Mouse (Mus musculus): ENCODE data around the gene Hspbp1. TPM values are rescaled to one million over a fixed set of nuclear protein-coding genes. Genes with fewer than 3 reads are reported as not detected.

Gene Hspbp1
- total and polyA plus RNA-seq, 3 experiments, result 29.7 to 35.0 (median 31.9) TPM

DNA sequence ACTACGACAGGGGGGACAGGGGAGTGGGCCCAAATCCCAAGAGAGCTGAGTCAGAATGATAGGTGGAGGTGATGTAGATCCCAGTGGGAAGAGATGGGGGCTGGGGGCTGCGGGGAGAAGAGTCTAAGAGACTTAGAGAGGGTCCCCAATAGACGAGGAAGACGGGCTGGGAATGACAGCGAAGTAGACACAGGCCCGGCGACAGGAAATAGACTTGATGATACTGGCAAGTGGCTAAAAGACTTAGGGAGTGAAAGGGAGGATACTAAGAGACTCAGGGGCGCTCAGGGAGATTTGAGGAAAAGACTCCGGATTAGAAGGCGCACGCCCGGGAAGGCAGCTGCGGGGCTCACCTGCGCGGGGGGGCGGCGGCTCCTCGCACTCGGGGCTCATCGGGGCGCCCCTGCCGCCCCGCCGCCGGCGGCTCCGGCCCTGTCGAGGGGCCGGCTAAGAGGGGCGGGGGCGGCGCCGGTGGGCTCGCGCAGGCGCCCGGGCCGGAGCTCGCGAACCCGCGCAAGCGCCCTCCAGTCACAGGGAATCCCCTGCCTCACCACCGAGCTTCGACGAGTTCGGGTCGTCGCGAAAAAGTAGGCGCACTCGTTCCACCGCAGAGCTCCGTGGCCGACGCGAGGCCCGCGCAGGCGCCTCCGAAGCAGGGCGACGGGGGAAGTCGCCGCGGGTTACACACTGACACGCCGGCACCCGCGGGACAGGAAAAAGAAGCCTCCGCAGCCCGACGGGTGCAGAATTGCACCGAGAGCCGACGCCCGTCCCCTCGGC lies 26.6 kb downstream of the Hspbp1 start:
- Histone ChIP-seq H3K9ac (ENCODE audit: low read depth, low read length) (peak overlapping the region; percentile 82), H3K27ac (peak overlapping the region; percentile 98), H3K4me3 (peak overlapping the region; percentile 91), H3K27me3 (ENCODE audit: control insufficient read depth, insufficient read depth, low read length) (no peaks in the 10 kb centered on the region), H3K79me2 (replicated peaks; ENCODE audit: control insufficient read depth, insufficient read depth, low read length) (peaks cover 7% of the 10 kb centered on the region), H3K4me1 (ENCODE audit: control insufficient read depth, insufficient read depth, low read length) (peaks cover 20% of the 10 kb centered on the region), H3K36me3 (ENCODE audit: control insufficient read depth, insufficient read depth, low read length) (peaks cover 22% of the 10 kb centered on the region)
- intact Hi-C loops (cut with DNase I), result loop anchor here (2.0 to 10.0 kb wide), 5 partner anchors 26 to 1486 kb away; partner anchors contain the start of genes Fiz1, Gm44973, Hspbp1 and Rpl28
- DNase-seq, result peak in 1 of 2 experiments; percentile 13
- TF ChIP-seq EP300 (IDR thresholded peaks at IDR 0.05; ENCODE audit: insufficient read depth, low read depth, low read length) (no peak), CTCF (IDR thresholded peaks at IDR 0.05) (no peak), POLR2A (IDR thresholded peaks at IDR 0.05; ENCODE audit: insufficient read depth, low read depth, low read length) (no peak)
- WGBS, result under 1% methylated on average over 78 of the region's 78 CpGs

GRCm38 (mm10) chr7:4657521-4658127 lies 27.2 kb downstream of the Hspbp1 start:
- H3K4me3 ChIP-seq, result peak overlapping the region; percentile 91
- H3K36me3 ChIP-seq (ENCODE audit: control insufficient read depth, insufficient read depth, low read length), result peaks cover 24% of the 10 kb centered on the region
- H3K79me2 ChIP-seq (replicated peaks; ENCODE audit: control insufficient read depth, insufficient read depth, low read length), result peaks cover 10% of the 10 kb centered on the region
- H3K4me1 ChIP-seq (ENCODE audit: control insufficient read depth, insufficient read depth, low read length), result peaks cover 22% of the 10 kb centered on the region
- H3K27ac ChIP-seq, result peak overlapping the region; percentile 98
- peak overlapping the region; percentile 82 for H3K9ac ChIP-seq (ENCODE audit: low read depth, low read length)
- 10% methylated on average over 9 of the region's 9 CpGs for WGBS
- no peaks in the 10 kb centered on the region for H3K27me3 ChIP-seq (ENCODE audit: control insufficient read depth, insufficient read depth, low read length)
- TF ChIP-seq CTCF (IDR thresholded peaks at IDR 0.05), result no peak
- intact Hi-C loops (cut with DNase I), result loop anchor here (2.0 to 10.0 kb wide), 5 partner anchors 27 to 1487 kb away; partner anchors contain the start of genes Fiz1, Gm44973, Hspbp1 and Rpl28
- DNase-seq, result peak; percentile 24 to 39

- H3K9ac ChIP-seq (ENCODE audit: low read depth, low read length), result peak overlapping the region; percentile 23; the same call in 1 of the 2 replicates
- no peaks in the 10 kb centered on the region for H3K27me3 ChIP-seq (ENCODE audit: control insufficient read depth, insufficient read depth, low read length)
- H3K27ac ChIP-seq, result no peak overlapping the region; the same call in 1 of the 2 replicates
- no peak for DNase-seq
- intact Hi-C loops (cut with DNase I), result loop anchor here (5.0 to 10.0 kb wide), 4 partner anchors 138 to 1488 kb away; partner anchors contain the start of genes Fiz1, Gm44973, Rpl28 and Zfp524
- H3K36me3 ChIP-seq (ENCODE audit: control insufficient read depth, insufficient read depth, low read length), result peaks cover 31% of the 10 kb centered on the region
- 11% methylated on average over 1 of the region's 1 CpGs for WGBS
- peak overlapping the region; percentile 91; the same call in 1 of the 2 replicates for H3K4me3 ChIP-seq
- peaks cover 28% of the 10 kb centered on the region for H3K4me1 ChIP-seq (ENCODE audit: control insufficient read depth, insufficient read depth, low read length)
- H3K79me2 ChIP-seq (replicated peaks; ENCODE audit: control insufficient read depth, insufficient read depth, low read length), result peaks cover 11% of the 10 kb centered on the region
- no peak for TF ChIP-seq EP300 (IDR thresholded peaks at IDR 0.05; ENCODE audit: insufficient read depth, low read depth, low read length)
- no peak for TF ChIP-seq CTCF (IDR thresholded peaks at IDR 0.05)
- no peak for TF ChIP-seq POLR2A (IDR thresholded peaks at IDR 0.05; ENCODE audit: insufficient read depth, low read depth, low read length)
These were observed 28.1 kb downstream of the Hspbp1 start for GRCm38 (mm10) chr7:4656818-4657217.

GRCm38 (mm10) chr7:4655916-4656315 lies 29.0 kb downstream of the Hspbp1 start:
- 18% methylated on average over 1 of the region's 1 CpGs for whole genome bisulfite sequencing
- Histone ChIP-seq H3K36me3 (ENCODE audit: control insufficient read depth, insufficient read depth, low read length) (peaks cover 32% of the 10 kb centered on the region), H3K27ac (peak overlapping the region; percentile 18; the same call in 1 of the 2 replicates), H3K79me2 (replicated peaks; ENCODE audit: control insufficient read depth, insufficient read depth, low read length) (peaks cover 11% of the 10 kb centered on the region), H3K4me1 (ENCODE audit: control insufficient read depth, insufficient read depth, low read length) (peaks cover 34% of the 10 kb centered on the region), H3K27me3 (ENCODE audit: control insufficient read depth, insufficient read depth, low read length) (no peaks in the 10 kb centered on the region), H3K9ac (ENCODE audit: low read depth, low read length) (no peak overlapping the region), H3K4me3 (no peak overlapping the region)
- TF ChIP-seq CTCF (IDR thresholded peaks at IDR 0.05) (no peak), POLR2A (IDR thresholded peaks at IDR 0.05; ENCODE audit: insufficient read depth, low read depth, low read length) (no peak), EP300 (IDR thresholded peaks at IDR 0.05; ENCODE audit: insufficient read depth, low read depth, low read length) (no peak)
- DNase-seq, result no peak
- intact Hi-C loops (cut with DNase I), result loop anchor here (5.0 to 10.0 kb wide), 4 partner anchors 139 to 1489 kb away; partner anchors contain the start of genes Fiz1, Gm44973, Rpl28 and Zfp524

GRCm38 (mm10) chr7:4655393-4655792 lies 29.5 kb downstream of the Hspbp1 start:
- TF ChIP-seq POLR2A (IDR thresholded peaks at IDR 0.05; ENCODE audit: insufficient read depth, low read depth, low read length) (no peak), CTCF (IDR thresholded peaks at IDR 0.05) (no peak), EP300 (IDR thresholded peaks at IDR 0.05; ENCODE audit: insufficient read depth, low read depth, low read length) (no peak)
- Histone ChIP-seq H3K9ac (ENCODE audit: low read depth, low read length) (peak overlapping the region; percentile 23; the same call in 1 of the 2 replicates), H3K4me1 (ENCODE audit: control insufficient read depth, insufficient read depth, low read length) (peaks cover 34% of the 10 kb centered on the region), H3K27me3 (ENCODE audit: control insufficient read depth, insufficient read depth, low read length) (no peaks in the 10 kb centered on the region), H3K27ac (peak overlapping the region; percentile 18; the same call in 1 of the 2 replicates), H3K36me3 (ENCODE audit: control insufficient read depth, insufficient read depth, low read length) (peaks cover 32% of the 10 kb centered on the region), H3K79me2 (replicated peaks; ENCODE audit: control insufficient read depth, insufficient read depth, low read length) (peaks cover 11% of the 10 kb centered on the region), H3K4me3 (no peak overlapping the region)
- 61% methylated on average over 4 of the region's 4 CpGs for WGBS
- intact Hi-C loops (cut with DNase I), result loop anchor here (5.0 to 10.0 kb wide), 4 partner anchors 139 to 1489 kb away; partner anchors contain the start of genes Fiz1, Gm44973, Rpl28 and Zfp524
- no peak for DNase-seq

All from heart, adult 2 months (tissue).